Mouse (Mus musculus) CH12.LX (cell line): ENCODE measurements at regions not wholly inside any gene's neighbourhood (a gene's known extent, or its start where the extent isn't known, plus 50 kb on each side); places are given as distances from the start of the nearest gene placed in this dataset.

Experiments used
- DNase-seq: peaks from one replicate; pipeline ENCODE4 v3.0.0-alpha.2; 2013; ENCODE audit errors: extremely low read depth
- H3K27ac ChIP-seq: 2 replicates; pipeline ENCODE4 v1.5.1; 2012; ENCODE audit warnings: low read depth, mild to moderate bottlenecking, control low read depth, moderate library complexity; ENCODE audit not compliant: insufficient read depth
- H3K27me3 ChIP-seq: replicated peaks from 2 replicates; pipeline ENCODE3; 2012; ENCODE audit warnings: inconsistent platforms
- H3K36me3 ChIP-seq, 2 experiments: replicated peaks in 1 of 2; 2 replicates each; pipeline versions ENCODE3 to v1.6.1; 2012; ENCODE audit warnings: inconsistent platforms in 1 of 2, low read length in 1 of 2, mild to moderate bottlenecking in 1 of 2, mixed read lengths in 1 of 2, moderate library complexity in 1 of 2; ENCODE audit not compliant: control insufficient read depth in 1 of 2, insufficient read depth in 1 of 2
- H3K4me1 ChIP-seq, 2 experiments: 2 replicates each; pipeline ENCODE4 v1.6.1; 2012; ENCODE audit warnings: inconsistent platforms in 1 of 2, moderate library complexity in 1 of 2; ENCODE audit not compliant: insufficient read depth in 2 of 2, control insufficient read depth in 1 of 2
- H3K4me2 ChIP-seq: 2 replicates; pipeline ENCODE4 v1.6.1; 2012; ENCODE audit warnings: low read depth, mild to moderate bottlenecking, control low read depth; ENCODE audit not compliant: poor library complexity, insufficient read depth, severe bottlenecking
- H3K4me3 ChIP-seq, 3 experiments: fragments of 150-350 bp in 1 of 3; sonication (generic) in 1 of 3; replicated peaks in 1 of 3; 2 replicates each; pipeline versions ENCODE3 to v1.5.1; 2011 to 2012; ENCODE audit warnings: low read depth in 2 of 3, low read length in 2 of 3, mild to moderate bottlenecking in 2 of 3, moderate library complexity in 2 of 3, control low read depth in 1 of 3, improper control_type of control experiment in 1 of 3, inconsistent platforms in 1 of 3, mixed read lengths in 1 of 3; ENCODE audit not compliant: poor library complexity in 1 of 3
- H3K79me2 ChIP-seq: replicated peaks from 2 replicates; pipeline ENCODE4 v1.6.1; 2012; ENCODE audit warnings: mild to moderate bottlenecking, moderate library complexity; ENCODE audit not compliant: control insufficient read depth, poor library complexity, insufficient read depth, severe bottlenecking; ENCODE audit errors: extremely low read depth
- H3K9ac ChIP-seq: 2 replicates; pipeline ENCODE4 v1.6.1; 2012; ENCODE audit warnings: low read depth, mild to moderate bottlenecking, control low read depth, moderate library complexity; ENCODE audit not compliant: insufficient read depth
- H3K9me3 ChIP-seq: replicated peaks from 2 replicates; pipeline ENCODE3; 2012; ENCODE audit warnings: low read length, inconsistent platforms, mixed read lengths
- BHLHE40 ChIP-seq: IDR thresholded peaks from 2 replicates; pipeline ENCODE4 v1.6.1; 2011; ENCODE audit warnings: mild to moderate bottlenecking, low read depth, low read length, improper control_type of control experiment
- CHD1 ChIP-seq: IDR thresholded peaks from 2 replicates; pipeline ENCODE4 v1.6.1; 2012; ENCODE audit warnings: low read depth, low read length, improper control_type of control experiment, inconsistent platforms
- CTCF ChIP-seq, 2 experiments: IDR thresholded peaks in 1 of 2; conservative IDR thresholded peaks in 1 of 2; 2 replicates each; pipeline ENCODE4 v1.5.1; 2011 to 2012; ENCODE audit warnings: low read depth in 2 of 2, low read length in 2 of 2, improper control_type of control experiment in 1 of 2, inconsistent platforms in 1 of 2, mild to moderate bottlenecking in 1 of 2, moderate library complexity in 1 of 2
- E2F4 ChIP-seq: IDR thresholded peaks from 2 replicates; pipeline ENCODE4 v1.6.1; 2011; ENCODE audit warnings: low read depth, low read length, improper control_type of control experiment; ENCODE audit not compliant: insufficient replicate concordance
- ELF1 ChIP-seq: IDR thresholded peaks from 2 replicates; pipeline ENCODE4 v1.6.1; 2014; ENCODE audit warnings: low read depth, mild to moderate bottlenecking, inconsistent platforms, low read length, improper control_type of control experiment
- EP300 ChIP-seq: IDR thresholded peaks from 2 replicates; pipeline ENCODE4 v1.6.1; 2011; ENCODE audit warnings: low read length, improper control_type of control experiment
- ETS1 ChIP-seq: conservative IDR thresholded peaks from 2 replicates; pipeline ENCODE4 v1.6.1; 2012; ENCODE audit warnings: low read depth, mild to moderate bottlenecking, inconsistent platforms, low read length, improper control_type of control experiment, moderate library complexity
- GABPA ChIP-seq: IDR thresholded peaks from 2 replicates; pipeline ENCODE4 v1.6.1; 2012; ENCODE audit warnings: low read depth, low read length, improper control_type of control experiment, inconsistent platforms; ENCODE audit not compliant: insufficient replicate concordance
- JUND ChIP-seq: conservative IDR thresholded peaks from 2 replicates; pipeline ENCODE4 v1.6.1; 2011; ENCODE audit warnings: low read depth, low read length, improper control_type of control experiment
- KAT2A ChIP-seq: IDR thresholded peaks from 2 replicates; pipeline ENCODE4 v1.6.1; 2012; ENCODE audit warnings: low read length, improper control_type of control experiment, inconsistent platforms; ENCODE audit not compliant: insufficient replicate concordance
- MXI1 ChIP-seq: IDR thresholded peaks from 2 replicates; pipeline ENCODE4 v1.6.1; 2011; ENCODE audit warnings: mild to moderate bottlenecking, low read depth, low read length, improper control_type of control experiment
- MYC ChIP-seq: IDR thresholded peaks from 2 replicates; pipeline ENCODE4 v1.6.1; 2011; ENCODE audit warnings: low read depth, mild to moderate bottlenecking, improper control_type of control experiment, low read length
- NELFE ChIP-seq: IDR thresholded peaks from 2 replicates; pipeline ENCODE4 v1.6.1; 2011; ENCODE audit warnings: low read depth, low read length, improper control_type of control experiment
- POLR2A ChIP-seq: IDR thresholded peaks from 2 replicates; pipeline ENCODE4 v1.6.1; 2011; ENCODE audit warnings: low read depth, mild to moderate bottlenecking, improper control_type of control experiment, low read length
- RAD21 ChIP-seq: IDR thresholded peaks from 2 replicates; pipeline ENCODE4 v1.6.1; 2011; ENCODE audit warnings: low read depth, mild to moderate bottlenecking, low read length, improper control_type of control experiment, moderate library complexity
- RCOR1 ChIP-seq: conservative IDR thresholded peaks from 2 replicates; pipeline ENCODE4 v1.6.1; 2012; ENCODE audit warnings: low read depth, mild to moderate bottlenecking, inconsistent platforms, low read length, improper control_type of control experiment
- TBP ChIP-seq: conservative IDR thresholded peaks from 2 replicates; pipeline ENCODE4 v1.6.1; 2011; ENCODE audit warnings: low read depth, low read length, improper control_type of control experiment
- TCF12 ChIP-seq: IDR thresholded peaks from 2 replicates; pipeline ENCODE4 v1.6.1; 2014; ENCODE audit warnings: low read depth, mild to moderate bottlenecking, inconsistent platforms, low read length, improper control_type of control experiment
- UBTF ChIP-seq: IDR thresholded peaks from 2 replicates; pipeline ENCODE4 v1.6.1; 2012; ENCODE audit warnings: low read depth, mild to moderate bottlenecking, inconsistent platforms, low read length, improper control_type of control experiment, moderate library complexity
- USF1 ChIP-seq: IDR thresholded peaks from 2 replicates; pipeline ENCODE4 v1.6.1; 2014; ENCODE audit warnings: low read depth, mild to moderate bottlenecking, inconsistent platforms, low read length, improper control_type of control experiment
- ZMIZ1 ChIP-seq: IDR thresholded peaks from 2 replicates; pipeline ENCODE4 v1.6.1; 2012; ENCODE audit warnings: low read depth, mild to moderate bottlenecking, inconsistent platforms, low read length, improper control_type of control experiment
- dilution Hi-C: fragments of 300-500 bp; cut with MboI; formaldehyde crosslinking; loops from 2 replicates; pipeline ENCODE4 v1.14.3; 2020; ENCODE audit warnings: low sequenced_read_pairs; ENCODE audit not compliant: extremely low pct_unique_long_range_greater_than_20kb, extremely low pct_ligation_motif_present
- in situ Hi-C: fragments of 300-500 bp; cut with MboI; formaldehyde crosslinking; loops from 3 replicates; pipeline ENCODE4 v1.14.3; 2019; ENCODE audit warnings: low sequenced_read_pairs, low pct_ligation_motif_present, low pct_unique_long_range_greater_than_20kb, mixed read lengths

DNA sequence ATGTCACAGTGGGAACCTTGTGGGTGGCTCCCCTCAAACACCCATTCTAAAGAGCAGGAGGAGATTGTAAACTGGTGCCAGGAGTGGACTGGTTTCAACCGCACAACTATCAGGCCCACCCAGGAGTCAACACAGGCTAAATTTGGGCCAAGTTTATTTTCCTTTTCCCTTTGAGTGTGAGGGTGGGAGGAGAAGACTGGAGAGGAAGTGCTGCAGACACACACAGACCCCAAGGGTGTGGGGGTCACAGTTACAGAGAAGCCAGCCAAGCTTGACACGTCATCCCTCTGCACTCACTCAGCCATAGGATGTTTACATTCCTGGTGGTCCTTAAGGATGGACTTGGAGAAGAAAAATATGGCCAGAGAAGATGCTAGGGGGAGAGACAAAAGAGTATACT lies 448.9 kb upstream of the Cdh11 start:
- Histone ChIP-seq H3K4me1 (no peaks in the 10 kb centered on the region), H3K9ac (no peak overlapping the region), H3K4me3 (no peak overlapping the region), H3K79me2 (no peaks in the 10 kb centered on the region), H3K36me3 (no peaks in the 10 kb centered on the region), H3K4me2 (no peak overlapping the region), H3K27me3 (no peaks in the 10 kb centered on the region), H3K9me3 (peaks cover 62% of the 10 kb centered on the region), H3K27ac (no peak overlapping the region)
- in situ Hi-C loops (no loop called here), dilution Hi-C loops (no loop called here)
- DNase-seq, result no peak
- TF ChIP-seq CHD1 (no peak), NELFE (no peak), MYC (no peak), UBTF (no peak), BHLHE40 (no peak), CTCF (conservative IDR thresholded peaks at IDR 0.05 in 1 of 2, IDR thresholded peaks at IDR 0.05 in 1 of 2; ENCODE audit: low read depth in 2 of 2, low read length in 2 of 2) (no peak), ELF1 (no peak), JUND (no peak)

DNA sequence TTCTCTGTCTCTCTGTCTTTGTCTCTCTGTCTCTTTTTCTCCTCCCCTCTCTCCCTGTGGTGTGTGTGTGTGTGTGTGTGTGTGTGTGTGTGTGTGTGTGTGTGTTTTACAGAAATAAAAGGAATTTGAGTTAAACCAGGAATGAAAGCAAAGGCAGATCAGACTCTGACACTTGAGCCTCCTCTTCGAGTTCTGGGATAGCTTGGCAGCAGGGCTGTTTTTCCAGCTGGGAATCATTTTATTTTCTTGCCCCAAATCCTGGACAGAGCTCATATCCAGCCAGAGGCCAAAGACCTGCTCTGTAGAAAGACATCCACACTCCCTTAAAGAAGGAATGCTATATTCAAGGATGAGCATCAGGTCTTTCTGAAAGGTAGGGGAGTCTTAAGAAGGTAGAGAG lies 450.2 kb upstream of the Cdh11 start:
- Histone ChIP-seq H3K4me3 (no peak overlapping the region), H3K9ac (no peak overlapping the region), H3K4me1 (no peaks in the 10 kb centered on the region), H3K27me3 (no peaks in the 10 kb centered on the region), H3K36me3 (no peaks in the 10 kb centered on the region), H3K9me3 (peaks cover 57% of the 10 kb centered on the region), H3K4me2 (no peak overlapping the region), H3K79me2 (no peaks in the 10 kb centered on the region), H3K27ac (no peak overlapping the region)
- no peak for DNase-seq
- TF ChIP-seq CTCF (conservative IDR thresholded peaks at IDR 0.05 in 1 of 2, IDR thresholded peaks at IDR 0.05 in 1 of 2; ENCODE audit: low read depth in 2 of 2, low read length in 2 of 2), result no peak
- no peak for TF ChIP-seq USF1
- no peak for TF ChIP-seq EP300
- no peak for TF ChIP-seq TBP
- no peak for TF ChIP-seq GABPA
- TF ChIP-seq MXI1, result no peak
- no peak for TF ChIP-seq ETS1
- TF ChIP-seq NELFE, result no peak
- TF ChIP-seq ZMIZ1, result no peak
- TF ChIP-seq RCOR1, result no peak
- TF ChIP-seq TCF12, result no peak
- TF ChIP-seq POLR2A, result no peak
- TF ChIP-seq RAD21, result no peak
- TF ChIP-seq KAT2A, result no peak
- TF ChIP-seq E2F4, result no peak
- in situ Hi-C loops (no loop called here), dilution Hi-C loops (no loop called here)
